Mouse (Mus musculus): ENCODE measurements around the gene Nrp2. TPM values are rescaled to one million over a fixed set of nuclear protein-coding genes. Genes with fewer than 3 reads are reported as not detected.

The Nrp2 gene
- polyA plus RNA-seq, 1 experiment: 2.0 TPM

- TF ChIP-seq CTCF (IDR thresholded peaks at IDR 0.05; ENCODE audit: control insufficient read depth, insufficient read depth, insufficient replicate concordance, low read depth, low read length) (no peak), POLR2A (IDR thresholded peaks at IDR 0.05; ENCODE audit: control insufficient read depth, low read depth, low read length) (no peak)
- H3K27ac ChIP-seq (ENCODE audit: control insufficient read depth, insufficient read depth, low read depth, low read length): no peak overlapping the region
These were observed 120.6 kb downstream of the Nrp2 start for GRCm38 (mm10) chr1:62823549-62824195.

DNA sequence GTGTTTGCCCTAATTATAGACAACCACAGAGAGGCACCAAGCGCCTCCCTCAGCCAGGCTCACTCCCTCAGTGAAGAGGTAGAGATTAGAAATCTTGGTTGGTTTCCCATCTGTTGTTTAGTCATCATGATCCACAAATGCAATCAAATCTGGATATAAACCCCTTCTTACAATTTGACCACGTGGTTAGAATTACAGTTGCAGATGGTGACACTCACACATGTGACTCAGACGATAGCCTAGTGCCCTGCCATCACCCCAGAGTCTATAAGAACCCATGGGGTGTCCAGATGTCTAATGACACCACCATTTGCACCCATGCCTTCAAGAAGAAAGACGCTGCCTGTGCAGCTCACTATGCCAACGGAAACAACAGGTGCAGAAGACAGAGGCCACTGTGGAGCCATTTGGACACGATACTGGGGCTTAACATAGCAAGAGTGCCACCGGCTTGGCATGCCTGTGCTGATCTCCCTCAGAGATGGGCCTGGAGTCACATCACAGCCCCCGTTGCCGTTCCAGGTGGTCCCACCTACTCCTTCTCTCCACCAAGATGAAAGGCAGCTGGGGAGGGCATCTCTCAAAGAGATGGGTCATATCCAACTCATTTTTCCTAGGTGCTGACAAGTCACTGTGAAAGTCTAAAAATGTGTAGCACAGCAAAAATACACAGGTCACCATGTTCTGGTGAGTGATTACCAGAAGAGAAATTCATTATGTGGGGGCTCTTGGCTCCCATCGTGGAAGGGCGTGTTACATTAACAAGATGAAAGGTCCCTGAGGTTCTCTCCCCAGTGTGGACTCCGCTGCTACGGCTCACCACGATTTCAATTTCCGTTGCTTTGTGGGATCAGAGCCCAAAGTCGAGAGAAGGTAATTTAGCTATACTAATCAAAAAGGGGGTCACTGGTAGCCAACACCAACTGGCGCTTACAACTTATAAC, 123.0 kb downstream of the Nrp2 start:
- Histone ChIP-seq H3K27ac (ENCODE audit: control insufficient read depth, insufficient read depth, low read depth, low read length) (no peak overlapping the region), H3K27me3 (ENCODE audit: control insufficient read depth, insufficient read depth, low read length) (no peaks in the 10 kb centered on the region), H3K4me1 (ENCODE audit: control insufficient read depth, insufficient read depth, low read length) (no peaks in the 10 kb centered on the region), H3K4me3 (ENCODE audit: control insufficient read depth, low read depth, low read length) (no peak overlapping the region), H3K36me3 (ENCODE audit: control insufficient read depth, insufficient read depth, low read length) (no peaks in the 10 kb centered on the region)
- TF ChIP-seq POLR2A (IDR thresholded peaks at IDR 0.05; ENCODE audit: control insufficient read depth, low read depth, low read length) (no peak), CTCF (IDR thresholded peaks at IDR 0.05; ENCODE audit: control insufficient read depth, insufficient read depth, insufficient replicate concordance, low read depth, low read length) (no peak)

More at GRCm38 (mm10) chr1:62823549-62824195, 120.6 kb downstream of the Nrp2 start:
- no peaks in the 10 kb centered on the region for H3K4me1 ChIP-seq (ENCODE audit: control insufficient read depth, insufficient read depth, low read length)
- no peaks in the 10 kb centered on the region for H3K27me3 ChIP-seq (ENCODE audit: control insufficient read depth, insufficient read depth, low read length)
- H3K4me3 ChIP-seq (ENCODE audit: control insufficient read depth, low read depth, low read length): no peak overlapping the region
- no peaks in the 10 kb centered on the region for H3K36me3 ChIP-seq (ENCODE audit: control insufficient read depth, insufficient read depth, low read length)

- H3K4me1 ChIP-seq (ENCODE audit: control insufficient read depth, insufficient read depth, low read length): no peaks in the 10 kb centered on the region
- no peak overlapping the region for H3K4me3 ChIP-seq (ENCODE audit: control insufficient read depth, low read depth, low read length)
- H3K36me3 ChIP-seq (ENCODE audit: control insufficient read depth, insufficient read depth, low read length): no peaks in the 10 kb centered on the region
- TF ChIP-seq CTCF (IDR thresholded peaks at IDR 0.05; ENCODE audit: control insufficient read depth, insufficient read depth, insufficient replicate concordance, low read depth, low read length) (no peak), POLR2A (IDR thresholded peaks at IDR 0.05; ENCODE audit: control insufficient read depth, low read depth, low read length) (no peak)
- no peak overlapping the region for H3K27ac ChIP-seq (ENCODE audit: control insufficient read depth, insufficient read depth, low read depth, low read length)
- no peaks in the 10 kb centered on the region for H3K27me3 ChIP-seq (ENCODE audit: control insufficient read depth, insufficient read depth, low read length)
These were observed 124.2 kb downstream of the Nrp2 start for GRCm38 (mm10) chr1:62827316-62827715.

DNA sequence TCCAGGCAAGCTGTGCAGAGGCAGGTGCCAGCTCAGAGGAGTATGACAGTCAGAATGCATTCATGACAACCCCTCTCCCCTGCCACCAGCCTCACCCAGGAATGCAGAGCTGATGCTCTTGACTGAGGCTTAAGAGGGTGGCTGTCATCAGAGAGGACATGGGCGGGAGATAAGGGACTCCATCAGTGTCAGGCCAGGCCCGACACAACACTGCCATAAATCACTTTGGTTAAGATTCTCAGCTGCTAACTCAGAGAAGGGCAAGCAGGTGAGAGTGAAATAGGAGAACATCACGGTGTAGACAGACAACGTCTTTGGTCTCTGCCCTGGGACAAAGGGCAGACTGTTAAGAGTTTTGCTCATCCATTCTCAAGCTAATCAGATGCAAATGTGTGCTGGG, 125.1 kb downstream of the Nrp2 start:
- H3K27ac ChIP-seq (ENCODE audit: control insufficient read depth, insufficient read depth, low read depth, low read length): no peak overlapping the region
- no peaks in the 10 kb centered on the region for H3K27me3 ChIP-seq (ENCODE audit: control insufficient read depth, insufficient read depth, low read length)
- TF ChIP-seq POLR2A (IDR thresholded peaks at IDR 0.05; ENCODE audit: control insufficient read depth, low read depth, low read length) (no peak), CTCF (IDR thresholded peaks at IDR 0.05; ENCODE audit: control insufficient read depth, insufficient read depth, insufficient replicate concordance, low read depth, low read length) (no peak)
- H3K4me3 ChIP-seq (ENCODE audit: control insufficient read depth, low read depth, low read length): no peak overlapping the region
- no peaks in the 10 kb centered on the region for H3K4me1 ChIP-seq (ENCODE audit: control insufficient read depth, insufficient read depth, low read length)
- no peaks in the 10 kb centered on the region for H3K36me3 ChIP-seq (ENCODE audit: control insufficient read depth, insufficient read depth, low read length)

- Histone ChIP-seq H3K27me3 (ENCODE audit: control insufficient read depth, insufficient read depth, low read length) (no peaks in the 10 kb centered on the region), H3K36me3 (ENCODE audit: control insufficient read depth, insufficient read depth, low read length) (no peaks in the 10 kb centered on the region), H3K4me1 (ENCODE audit: control insufficient read depth, insufficient read depth, low read length) (no peaks in the 10 kb centered on the region), H3K4me3 (ENCODE audit: control insufficient read depth, low read depth, low read length) (no peak overlapping the region), H3K27ac (ENCODE audit: control insufficient read depth, insufficient read depth, low read depth, low read length) (no peak overlapping the region)
- TF ChIP-seq CTCF (IDR thresholded peaks at IDR 0.05; ENCODE audit: control insufficient read depth, insufficient read depth, insufficient replicate concordance, low read depth, low read length) (no peak), POLR2A (IDR thresholded peaks at IDR 0.05; ENCODE audit: control insufficient read depth, low read depth, low read length) (no peak)
These were observed 126.8 kb downstream of the Nrp2 start for GRCm38 (mm10) chr1:62829690-62830417.

DNA sequence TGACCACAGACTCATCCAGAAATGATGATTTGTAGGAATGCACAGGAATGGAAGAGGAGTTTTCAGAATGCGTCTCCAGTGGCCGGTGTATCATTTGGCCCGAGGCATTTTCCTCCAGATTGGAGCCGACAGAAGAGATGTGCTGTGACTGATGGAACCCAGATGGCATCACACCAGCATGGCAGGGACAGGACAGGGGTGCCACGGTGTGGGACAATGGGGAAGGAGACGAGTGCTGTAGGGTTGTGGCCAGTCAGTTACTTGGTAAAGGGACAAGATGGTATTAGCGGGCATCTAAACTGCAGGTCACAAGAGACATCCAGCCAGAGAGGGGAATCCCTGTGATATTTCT, 127.3 kb downstream of the Nrp2 start:
- no peak for TF ChIP-seq CTCF (IDR thresholded peaks at IDR 0.05; ENCODE audit: control insufficient read depth, insufficient read depth, insufficient replicate concordance, low read depth, low read length)
- no peaks in the 10 kb centered on the region for H3K4me1 ChIP-seq (ENCODE audit: control insufficient read depth, insufficient read depth, low read length)
- no peak overlapping the region for H3K4me3 ChIP-seq (ENCODE audit: control insufficient read depth, low read depth, low read length)
- H3K27me3 ChIP-seq (ENCODE audit: control insufficient read depth, insufficient read depth, low read length): no peaks in the 10 kb centered on the region
- H3K36me3 ChIP-seq (ENCODE audit: control insufficient read depth, insufficient read depth, low read length): no peaks in the 10 kb centered on the region
- no peak overlapping the region for H3K27ac ChIP-seq (ENCODE audit: control insufficient read depth, insufficient read depth, low read depth, low read length)
